In the genomic region with DNA sequence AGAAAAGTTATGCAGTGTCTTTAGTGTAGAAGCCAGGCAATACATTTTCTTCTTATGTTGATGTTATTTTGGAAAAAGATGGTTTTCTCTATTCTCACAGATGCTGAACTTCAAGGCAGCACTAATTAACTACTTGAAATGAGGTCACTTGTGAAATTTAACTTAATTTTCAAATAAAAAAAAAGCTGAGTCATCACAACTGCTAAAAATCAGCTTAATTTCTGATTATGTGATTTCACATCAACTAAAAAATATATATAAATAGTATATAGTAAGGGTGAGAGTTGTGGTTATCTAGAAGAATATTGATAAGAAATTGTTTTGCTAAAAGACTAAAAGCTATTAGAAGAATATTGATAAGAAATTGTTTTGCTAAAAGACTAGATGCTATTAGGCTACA, we compare ENCODE assay signal across 20 mouse cellular contexts.
DNase-seq lines count a peak whose midpoint lies in the region; TF ChIP-seq lines count a peak whose summit lies in the region.
"Had no signal": no experiment of that assay in that cellular context is flagged by ENCODE, and none has a peak within 500 bp of the region (broad histone marks: within the 10 kb centered on the region; RNA-seq: fewer than 3 reads in every experiment).

No protein-coding gene starts in this region.

- intact Hi-C loops in heart, postnatal 14 days (cut with DNase I): no loop called here
- intact Hi-C loops in left cerebral cortex, postnatal 25 days (cut with DNase I): no loop called here

- no peak overlapping the region for H3K27ac ChIP-seq in CH12.LX (ENCODE audit: insufficient read depth, low read depth)
- H3K27ac ChIP-seq in ES-E14 (ENCODE audit: insufficient read depth, low read depth, low read length, poor library complexity, severe bottlenecking): no peak overlapping the region
- no peak overlapping the region for H3K27ac ChIP-seq in MEL (ENCODE audit: control insufficient read depth, low read depth, low read length)

- TF ChIP-seq EP300 in CH12.LX (IDR thresholded peaks at IDR 0.05; ENCODE audit: low read length): no peak
- no peak for TF ChIP-seq EP300 in MEL (IDR thresholded peaks at IDR 0.05; ENCODE audit: low read depth in 1 of 2, low read length in 2 of 2)

- in situ Hi-C loops in CH12.LX (cut with MboI; ENCODE audit: low pct_ligation_motif_present, low pct_unique_long_range_greater_than_20kb, low sequenced_read_pairs): no loop called here
- in situ Hi-C loops in ES-E14 (cut with MboI; ENCODE audit: low sequenced_read_pairs in 2 of 2, unreplicated experiment in 2 of 2): no loop called here

- TF ChIP-seq CTCF in CH12.LX (conservative IDR thresholded peaks at IDR 0.05 in 1 of 2, IDR thresholded peaks at IDR 0.05 in 1 of 2; ENCODE audit: low read depth in 2 of 2, low read length in 2 of 2) (no peak), MEL (IDR thresholded peaks at IDR 0.05 in 2 of 3, conservative IDR thresholded peaks at IDR 0.05 in 1 of 3; ENCODE audit: control insufficient read depth in 1 of 3, insufficient read depth in 1 of 3, low read depth in 2 of 3, low read length in 3 of 3, poor library complexity in 1 of 3, severe bottlenecking in 1 of 3) (no peak)

- TF ChIP-seq RAD21 in CH12.LX (IDR thresholded peaks at IDR 0.05; ENCODE audit: low read depth, low read length) (no peak), MEL (IDR thresholded peaks at IDR 0.05; ENCODE audit: low read depth, low read length) (no peak)

- dilution Hi-C loops in CH12.LX (cut with MboI; ENCODE audit: extremely low pct_ligation_motif_present, extremely low pct_unique_long_range_greater_than_20kb, low sequenced_read_pairs): no loop called here

- H3K79me2 ChIP-seq in CH12.LX (replicated peaks; ENCODE audit: control insufficient read depth, extremely low read depth, insufficient read depth, poor library complexity, severe bottlenecking) (no peaks in the 10 kb centered on the region), MEL (ENCODE audit: control insufficient read depth, insufficient read depth, low read length, poor library complexity) (no peaks in the 10 kb centered on the region)

- TF ChIP-seq POLR2A in CH12.LX (IDR thresholded peaks at IDR 0.05; ENCODE audit: low read depth, low read length) (no peak), MEL (IDR thresholded peaks at IDR 0.05; ENCODE audit: control insufficient read depth in 1 of 2, insufficient read depth in 1 of 2, low read depth in 1 of 2, low read length in 2 of 2, poor library complexity in 1 of 2) (no peak)

- H3K4me2 ChIP-seq in CH12.LX (ENCODE audit: insufficient read depth, low read depth, poor library complexity, severe bottlenecking): no peak overlapping the region

- no peaks in the 10 kb centered on the region for H3K9me3 ChIP-seq in CH12.LX (replicated peaks; ENCODE audit: low read length)
- no peaks in the 10 kb centered on the region for H3K9me3 ChIP-seq in ES-E14 (ENCODE audit: control insufficient read depth, insufficient read depth, low read depth, low read length)
- H3K9me3 ChIP-seq in MEL (replicated peaks; ENCODE audit: insufficient read depth, low read length): no peaks in the 10 kb centered on the region
- H3K9me3 ChIP-seq: G1E had no signal

- no peak for DNase-seq in CH12.LX (ENCODE audit: extremely low read depth)
- no peak for DNase-seq in ES-E14 (ENCODE audit: low read depth, low spot score)
- no peak for DNase-seq in MEL (ENCODE audit: low read depth, low spot score)
- no peak for DNase-seq in heart, postnatal 14 days
- no peak for DNase-seq in urinary bladder, postnatal 4 days (ENCODE audit: low spot score in 2 of 2)
- no peak for DNase-seq in left cerebral cortex, postnatal 25 days (ENCODE audit: low spot score in 2 of 2)
- DNase-seq: adrenal gland, adult 2 months; adrenal gland, adult 8-10 months; adrenal gland, postnatal 10 days; adrenal gland, postnatal 14 days; adrenal gland, postnatal 25 days; adrenal gland, postnatal 36 days; B cell, adult 2 months; cerebellum, adult 11 months; cerebellum, adult 11-12 months; cerebellum, adult 18-20 months; cerebellum, adult 2 months; cerebellum, adult 8-10 months; cerebellum, adult 9-10 months had no signal

- H3K4me3 ChIP-seq in CH12.LX (replicated peaks in 1 of 3; ENCODE audit: low read depth in 2 of 3, low read length in 2 of 3, poor library complexity in 1 of 3) (no peak overlapping the region), ES-E14 (ENCODE audit: insufficient read depth in 1 of 2, low read depth in 1 of 2, low read length in 2 of 2, poor library complexity in 1 of 2, severe bottlenecking in 1 of 2) (no peak overlapping the region), MEL (ENCODE audit: control insufficient read depth in 1 of 2, insufficient read depth in 1 of 2, low read depth in 2 of 2, low read length in 2 of 2) (no peak overlapping the region)

- H3K36me3 ChIP-seq in CH12.LX (replicated peaks in 1 of 2; ENCODE audit: control insufficient read depth in 1 of 2, insufficient read depth in 1 of 2, low read length in 1 of 2) (no peaks in the 10 kb centered on the region), ES-E14 (ENCODE audit: control insufficient read depth, insufficient read depth, low read length, poor library complexity, severe bottlenecking) (no peaks in the 10 kb centered on the region), MEL (ENCODE audit: control insufficient read depth in 1 of 2, insufficient read depth in 2 of 2, low read length in 2 of 2) (no peaks in the 10 kb centered on the region)
- H3K36me3 ChIP-seq: G1E had no signal

- H3K4me1 ChIP-seq in CH12.LX (ENCODE audit: control insufficient read depth in 1 of 2, insufficient read depth in 2 of 2) (peaks cover 0 to 20% of the 10 kb centered on the region in 2 experiments; a peak in 2 of 4 replicates), ES-E14 (ENCODE audit: control insufficient read depth in 2 of 2, insufficient read depth in 2 of 2, low read length in 2 of 2, poor library complexity in 1 of 2) (no peaks in the 10 kb centered on the region), MEL (ENCODE audit: control insufficient read depth in 1 of 2, insufficient read depth in 2 of 2, low read length in 2 of 2) (no peaks in the 10 kb centered on the region)

- H3K9ac ChIP-seq in CH12.LX (ENCODE audit: insufficient read depth, low read depth) (no peak overlapping the region), ES-E14 (ENCODE audit: insufficient read depth, low read depth, low read length, poor library complexity, severe bottlenecking) (no peak overlapping the region), MEL (ENCODE audit: control insufficient read depth, low read depth, low read length, poor library complexity, severe bottlenecking) (no peak overlapping the region)

- H3K27me3 ChIP-seq in CH12.LX (replicated peaks) (no peaks in the 10 kb centered on the region), MEL (ENCODE audit: control insufficient read depth in 1 of 2, insufficient read depth in 2 of 2, low read length in 2 of 2) (no peaks in the 10 kb centered on the region)

TF ChIP-seq in CH12.LX, 34 proteins besides CTCF, POLR2A, EP300 and RAD21:
- TF ChIP-seq MAFK (IDR thresholded peaks at IDR 0.05; ENCODE audit: insufficient replicate concordance, low read length) (peak; percentile 90), PAX5 (IDR thresholded peaks at IDR 0.05; ENCODE audit: low read length) (no peak), IRF4 (IDR thresholded peaks at IDR 0.05; ENCODE audit: low read depth, low read length) (no peak)

TF ChIP-seq in ES-E14, 5 proteins besides CTCF, POLR2A, EP300 and RAD21:
- TF ChIP-seq ZC3H11A (IDR thresholded peaks at IDR 0.05; ENCODE audit: borderline replicate concordance, low read depth, low read length) (no peak), HCFC1 (IDR thresholded peaks at IDR 0.05; ENCODE audit: borderline replicate concordance, insufficient read depth, low read length) (no peak), CHD2 (IDR thresholded peaks at IDR 0.05; ENCODE audit: low read depth, low read length) (no peak), ZNF384 (IDR thresholded peaks at IDR 0.05; ENCODE audit: low read depth, low read length) (no peak), MAFK (IDR thresholded peaks at IDR 0.05; ENCODE audit: insufficient read depth, low read depth, low read length) (peak; percentile 67; the same call in 1 of the 2 replicates)
TF ChIP-seq in ES-E14: peak in this region for 1.

TF ChIP-seq in MEL, 35 proteins besides CTCF, POLR2A, EP300 and RAD21:
- TF ChIP-seq MAFK (IDR thresholded peaks at IDR 0.05; ENCODE audit: borderline replicate concordance, low read depth, low read length) (peak; percentile 34; the same call in 1 of the 2 replicates), NRF1 (IDR thresholded peaks at IDR 0.05; ENCODE audit: insufficient read depth, low read depth, low read length, poor library complexity, severe bottlenecking) (no peak)

Comparison
In these comparisons a context has a peak if more than half of its experiments do, and no peak if none do; other contexts are left out.
1. Of the 35 proteins assayed by ChIP-seq in both MEL and CH12.LX: peak only in MEL: none; only in CH12.LX: none; in both: MAFK; in neither: 34.